7 mouse cellular contexts compared by ENCODE assay signal in genomic region chr3:80913111-80913778, GRCm38 (mm10). TPM values are rescaled to one million over a fixed set of nuclear protein-coding genes. Genes with fewer than 3 reads are reported as not detected.
DNase-seq lines count a peak whose midpoint lies in the region; ATAC-seq and TF ChIP-seq lines count a peak whose summit lies in the region.

Gene Glrb, minus strand, starts transcription at chr3:80913660.

- DNase-seq in ES-E14 (ENCODE audit: low read depth, low spot score): peak; percentile 12
- DNase-seq in adrenal gland, adult 18-20 months (ENCODE audit: low spot score in 2 of 2): peak; percentile 40 to 59
- DNase-seq in embryo, embryonic 11 days: peak; percentile 77
- DNase-seq in layer of hippocampus, postnatal 25 days (ENCODE audit: extremely low spot score in 1 of 2, low spot score in 1 of 2): peak; percentile 65 to 68
- peak; percentile 96 for DNase-seq in midbrain, embryonic 11.5 days (ENCODE audit: low spot score, missing footprints)

- WGBS in heart, embryonic 15.5 days: under 1% methylated on average over 65 of the region's 76 CpGs
- under 1% methylated on average over 68 of the region's 76 CpGs for WGBS in midbrain, embryonic 11.5 days
- under 1% methylated on average over 71 of the region's 76 CpGs for WGBS in stomach, embryonic 16.5 days

- H3K4me3 ChIP-seq in ES-E14 (ENCODE audit: insufficient read depth in 1 of 2, low read depth in 1 of 2, low read length in 2 of 2, poor library complexity in 1 of 2, severe bottlenecking in 1 of 2): peak within 1 kb of the TSS; percentile 70 to 79
- peak within 1 kb of the TSS; percentile 75 for H3K4me3 ChIP-seq in heart, embryonic 15.5 days
- H3K4me3 ChIP-seq in midbrain, embryonic 11.5 days (ENCODE audit: low read depth, low read length): peak within 1 kb of the TSS; percentile 63
- peak within 1 kb of the TSS; percentile 58 for H3K4me3 ChIP-seq in stomach, embryonic 16.5 days (replicated peaks; ENCODE audit: low read length)

- H3K9me3 ChIP-seq in ES-E14 (ENCODE audit: control insufficient read depth, insufficient read depth, low read depth, low read length): no peaks in the 10 kb centered on the region
- H3K9me3 ChIP-seq in heart, embryonic 15.5 days (replicated peaks): no peaks in the 10 kb centered on the region
- no peaks in the 10 kb centered on the region for H3K9me3 ChIP-seq in midbrain, embryonic 11.5 days (ENCODE audit: control insufficient read depth, low read length)
- H3K9me3 ChIP-seq in stomach, embryonic 16.5 days (replicated peaks; ENCODE audit: control insufficient read depth, low read length): no peaks in the 10 kb centered on the region

- peak; percentile 66; the same call in 1 of the 2 replicates for ATAC-seq in heart, embryonic 15.5 days (replicated peaks; ENCODE audit: insufficient number of reproducible peaks, insufficient read depth, low FRiP score, low read depth)
- peak; percentile 95 for ATAC-seq in midbrain, embryonic 11.5 days (ENCODE audit: low FRiP score)
- peak; percentile 50 for ATAC-seq in stomach, embryonic 16.5 days (ENCODE audit: insufficient read depth, low FRiP score)

- H3K4me2 ChIP-seq in heart, embryonic 15.5 days: peak within 1 kb of the TSS; percentile 99
- peak within 1 kb of the TSS; percentile 76 for H3K4me2 ChIP-seq in midbrain, embryonic 11.5 days
- H3K4me2 ChIP-seq in stomach, embryonic 16.5 days (ENCODE audit: low read depth, low read length): peak within 1 kb of the TSS; percentile 82

- H3K36me3 ChIP-seq in ES-E14 (ENCODE audit: control insufficient read depth, insufficient read depth, low read length, poor library complexity, severe bottlenecking): no peaks in the 10 kb centered on the region
- H3K36me3 ChIP-seq in heart, embryonic 15.5 days: no peaks in the 10 kb centered on the region
- no peaks in the 10 kb centered on the region for H3K36me3 ChIP-seq in midbrain, embryonic 11.5 days (ENCODE audit: control insufficient read depth, insufficient read depth, low read length)
- no peaks in the 10 kb centered on the region for H3K36me3 ChIP-seq in stomach, embryonic 16.5 days (ENCODE audit: control insufficient read depth, insufficient read depth, low read length)

- H3K9ac ChIP-seq in ES-E14 (ENCODE audit: insufficient read depth, low read depth, low read length, poor library complexity, severe bottlenecking): peak within 1 kb of the TSS; percentile 77
- peak within 1 kb of the TSS; percentile 71 for H3K9ac ChIP-seq in heart, embryonic 15.5 days
- H3K9ac ChIP-seq in midbrain, embryonic 11.5 days (ENCODE audit: low read length): peak within 1 kb of the TSS; percentile 82
- H3K9ac ChIP-seq in stomach, embryonic 16.5 days (ENCODE audit: low read length): peak within 1 kb of the TSS; percentile 74

- H3K4me1 ChIP-seq in ES-E14 (ENCODE audit: control insufficient read depth in 2 of 2, insufficient read depth in 2 of 2, low read length in 2 of 2, poor library complexity in 1 of 2): no peaks in the 10 kb centered on the region
- H3K4me1 ChIP-seq in heart, embryonic 15.5 days (replicated peaks): peaks cover 6% of the 10 kb centered on the region; the same call in 1 of the 2 replicates
- H3K4me1 ChIP-seq in midbrain, embryonic 11.5 days (ENCODE audit: control insufficient read depth, insufficient read depth, low read length): no peaks in the 10 kb centered on the region
- H3K4me1 ChIP-seq in stomach, embryonic 16.5 days (ENCODE audit: control insufficient read depth, insufficient read depth, low read length): 0 out of 2 replicates have a peak, but pooled peaks cover 2% of the 10 kb centered on the region

- in situ Hi-C loops in ES-E14 (cut with MboI; ENCODE audit: low sequenced_read_pairs in 2 of 2, unreplicated experiment in 2 of 2): no loop called here

- H3K27me3 ChIP-seq in heart, embryonic 15.5 days: peaks cover 16% of the 10 kb centered on the region
- no peaks in the 10 kb centered on the region for H3K27me3 ChIP-seq in midbrain, embryonic 11.5 days (ENCODE audit: control insufficient read depth, insufficient read depth, low read length)
- peaks cover 7% of the 10 kb centered on the region for H3K27me3 ChIP-seq in stomach, embryonic 16.5 days (ENCODE audit: control insufficient read depth, insufficient read depth, low read length)

- no peak within 1 kb of the TSS for H3K27ac ChIP-seq in ES-E14 (ENCODE audit: insufficient read depth, low read depth, low read length, poor library complexity, severe bottlenecking)
- H3K27ac ChIP-seq in heart, embryonic 15.5 days: no peak within 1 kb of the TSS
- H3K27ac ChIP-seq in midbrain, embryonic 11.5 days (ENCODE audit: low read depth, low read length): peak within 1 kb of the TSS; percentile 27; the same call in 1 of the 2 replicates
- H3K27ac ChIP-seq in stomach, embryonic 16.5 days (ENCODE audit: low read length): no peak within 1 kb of the TSS

TF ChIP-seq in ES-E14, 5 proteins besides CTCF, POLR2A, EP300 and RAD21:
- TF ChIP-seq CHD2 (IDR thresholded peaks at IDR 0.05; ENCODE audit: low read depth, low read length): no peak
- 0 out of 2 replicates have a peak, but pooled peaks have one; percentile 14 for TF ChIP-seq HCFC1 (IDR thresholded peaks at IDR 0.05; ENCODE audit: borderline replicate concordance, insufficient read depth, low read length)

RNA-seq across cellular contexts. Expression of gene Glrb, which starts in this region (rescaled TPM):
- total RNA-seq in ES-E14 (2012; rRNA removed): 1.4 and 1.7 TPM in 2 replicates
- total RNA-seq in adrenal gland, adult 18-20 months (2021): 1 to 10 TPM; 9.3 to 9.6 TPM
- 1.8 and 3.2 TPM in 2 replicates for polyA plus RNA-seq in heart, embryonic 15.5 days (2015; fragmentation: Nextera tagmentation; extraction: Ambion mirVana)
- total RNA-seq in layer of hippocampus, postnatal 25 days (2021): 100 to 1,000 TPM; 133 to 148 TPM
- polyA plus RNA-seq in midbrain, embryonic 11.5 days (2014; fragmentation: Nextera tagmentation; extraction: Ambion mirVana): 10.8 and 11.7 TPM in 2 replicates
- 2.6 and 3.1 TPM in 2 replicates for polyA plus RNA-seq in stomach, embryonic 16.5 days (2015; fragmentation: Nextera tagmentation; extraction: Ambion mirVana)

Comparison
In these comparisons a context has a peak if more than half of its experiments do, and no peak if none do; other contexts are left out.
1. RNA of gene Glrb (total RNA-seq): 133 to 148 TPM in layer of hippocampus, postnatal 25 days; 9.3 to 9.6 TPM in adrenal gland, adult 18-20 months and 1.4 to 1.7 TPM in ES-E14; every median in the first group is over 10 times any median in the second.
2. DNase-seq: peak in every context shown above with its lines; median percentile 96 in midbrain, embryonic 11.5 days; 77 in embryo, embryonic 11 days; 66 in layer of hippocampus, postnatal 25 days; 50 in adrenal gland, adult 18-20 months; 12 in ES-E14.
3. Peak in every context shown above with its lines, with median percentiles within 50 percentile points of each other: H3K4me3 ChIP-seq, H3K9ac ChIP-seq, ATAC-seq and H3K4me2 ChIP-seq.